Mouse (Mus musculus) ES-E14 (cell line): Measurements from ENCODE around the gene Lifr. TPM values are rescaled to one million over a fixed set of nuclear protein-coding genes. Genes with fewer than 3 reads are reported as not detected.

Experiments
- DNase-seq: peaks from one replicate; pipeline ENCODE4 v3.0.0-alpha.2; 2013; ENCODE audit warnings: low read depth, low spot score
- H3K27ac ChIP-seq: 2 replicates; pipeline ENCODE4 v1.5.1; 2012; ENCODE audit warnings: low read depth, mild to moderate bottlenecking, low read length, moderate library complexity, mixed read lengths; ENCODE audit not compliant: poor library complexity, insufficient read depth, severe bottlenecking
- H3K36me3 ChIP-seq: 2 replicates; pipeline ENCODE4 v1.6.1; 2012; ENCODE audit warnings: mild to moderate bottlenecking, low read length, moderate library complexity, mixed read lengths; ENCODE audit not compliant: control insufficient read depth, poor library complexity, insufficient read depth, severe bottlenecking
- H3K4me1 ChIP-seq, 2 experiments: fragments of 150-350 bp in 1 of 2; sonication (generic) in 1 of 2; 2 replicates each; pipeline ENCODE4 v1.6.1; 2012; ENCODE audit warnings: low read length in 2 of 2, mild to moderate bottlenecking in 1 of 2, mixed read lengths in 1 of 2; ENCODE audit not compliant: control insufficient read depth in 2 of 2, insufficient read depth in 2 of 2, poor library complexity in 1 of 2
- H3K4me3 ChIP-seq, 2 experiments: fragments of 150-350 bp in 1 of 2; sonication (generic) in 1 of 2; 2 replicates each; pipeline ENCODE4 v1.5.1; 2012; ENCODE audit warnings: low read length in 2 of 2, low read depth in 1 of 2, mild to moderate bottlenecking in 1 of 2, mixed read lengths in 1 of 2; ENCODE audit not compliant: insufficient read depth in 1 of 2, poor library complexity in 1 of 2, severe bottlenecking in 1 of 2
- H3K9ac ChIP-seq: 2 replicates; pipeline ENCODE4 v1.6.1; 2012; ENCODE audit warnings: low read depth, mild to moderate bottlenecking, low read length, mixed read lengths; ENCODE audit not compliant: poor library complexity, insufficient read depth, severe bottlenecking
- H3K9me3 ChIP-seq: fragments of 150-350 bp; sonication (generic); 2 replicates; pipeline ENCODE4 v1.6.1; 2012; ENCODE audit warnings: low read depth, mild to moderate bottlenecking, low read length; ENCODE audit not compliant: control insufficient read depth, insufficient read depth
- CHD2 ChIP-seq: IDR thresholded peaks from 2 replicates; pipeline ENCODE4 v1.6.1; 2014; ENCODE audit warnings: mild to moderate bottlenecking, low read depth, low read length, inconsistent platforms
- HCFC1 ChIP-seq: IDR thresholded peaks from 2 replicates; pipeline ENCODE4 v1.6.1; 2012; ENCODE audit warnings: low read length, inconsistent platforms, borderline replicate concordance; ENCODE audit not compliant: insufficient read depth
- MAFK ChIP-seq: IDR thresholded peaks from 2 replicates; pipeline ENCODE4 v1.6.1; 2014; ENCODE audit warnings: mild to moderate bottlenecking, low read depth, low read length, inconsistent platforms; ENCODE audit not compliant: insufficient read depth
- ZC3H11A ChIP-seq: IDR thresholded peaks from 2 replicates; pipeline ENCODE4 v1.6.1; 2012; ENCODE audit warnings: low read depth, mild to moderate bottlenecking, inconsistent platforms, low read length, borderline replicate concordance
- ZNF384 ChIP-seq: IDR thresholded peaks from 2 replicates; pipeline ENCODE4 v1.6.1; 2012; ENCODE audit warnings: low read depth, low read length, inconsistent platforms
- in situ Hi-C, 2 experiments: fragments of 600-800 bp; cut with MboI; formaldehyde crosslinking; loops; one replicate each; pipeline ENCODE4 v1.15.1; 2025; ENCODE audit warnings: low sequenced_read_pairs in 2 of 2, inconsistent platforms in 1 of 2; ENCODE audit not compliant: unreplicated experiment in 2 of 2
- total RNA-seq: library from RNA; depleted of rRNA; stranded (reverse); fragments of 300-350 nt; gene quantifications from 2 replicates; pipeline ENCODE4 v1.2.3, GENCODE M21; 2012; rRNA removed

Gene Lifr
- total RNA-seq = 89.3 and 99.9 TPM in 2 replicates

- DNase-seq = no peak
- no peak within 1 kb of the TSS for H3K27ac ChIP-seq
- H3K9ac ChIP-seq = no peak within 1 kb of the TSS
- H3K4me1 ChIP-seq = peaks cover 8 to 11% of the 10 kb centered on the region in 2 experiments; a peak in 3 of 4 replicates
- TF ChIP-seq CHD2 (no peak), HCFC1 (no peak), ZNF384 (no peak), ZC3H11A (no peak), MAFK (no peak)
- H3K9me3 ChIP-seq = no peaks in the 10 kb centered on the region
- H3K36me3 ChIP-seq = no peaks in the 10 kb centered on the region
- no peak within 1 kb of the TSS for H3K4me3 ChIP-seq
- in situ Hi-C loops = no loop called here
Measured at GRCm38 (mm10) chr15:7090211-7090765, at the start of gene Lifr. Gene Lifr, plus strand, starts transcription at chr15:7090614.

GRCm38 (mm10) chr15:7044081-7044749, 46.2 kb upstream of the Lifr start:
- DNase-seq = no peak
- H3K9ac ChIP-seq = no peak overlapping the region
- TF ChIP-seq MAFK = no peak
- no peak for TF ChIP-seq CHD2
- TF ChIP-seq ZNF384 = no peak
- TF ChIP-seq ZC3H11A = no peak
- TF ChIP-seq HCFC1 = no peak
- H3K4me1 ChIP-seq = no peaks in the 10 kb centered on the region
- in situ Hi-C loops = no loop called here
- no peak overlapping the region for H3K27ac ChIP-seq
- H3K36me3 ChIP-seq = no peaks in the 10 kb centered on the region
- H3K4me3 ChIP-seq = no peak overlapping the region
- no peaks in the 10 kb centered on the region for H3K9me3 ChIP-seq

- no peak for DNase-seq
- in situ Hi-C loops = no loop called here
Measured at GRCm38 (mm10) chr15:7045056-7045455, 45.4 kb upstream of the Lifr start.

GRCm38 (mm10) chr15:7047931-7048330, 42.5 kb upstream of the Lifr start:
- Histone ChIP-seq H3K36me3 (no peaks in the 10 kb centered on the region), H3K27ac (no peak overlapping the region), H3K4me3 (no peak overlapping the region), H3K9me3 (no peaks in the 10 kb centered on the region), H3K4me1 (no peaks in the 10 kb centered on the region), H3K9ac (no peak overlapping the region)
- no peak for TF ChIP-seq HCFC1
- no peak for TF ChIP-seq ZNF384
- TF ChIP-seq MAFK = no peak
- in situ Hi-C loops = no loop called here
- no peak for DNase-seq

More at GRCm38 (mm10) chr15:7045056-7045455, 45.4 kb upstream of the Lifr start:
- Histone ChIP-seq H3K36me3 (no peaks in the 10 kb centered on the region), H3K4me1 (no peaks in the 10 kb centered on the region), H3K4me3 (no peak overlapping the region), H3K27ac (no peak overlapping the region), H3K9ac (no peak overlapping the region), H3K9me3 (no peaks in the 10 kb centered on the region)
- no peak for TF ChIP-seq HCFC1

- no peak for TF ChIP-seq HCFC1
- no peak for TF ChIP-seq ZC3H11A
- no peak for TF ChIP-seq CHD2
- no peak for TF ChIP-seq MAFK
- no peak for TF ChIP-seq ZNF384
- Histone ChIP-seq H3K9ac (no peak overlapping the region), H3K9me3 (no peaks in the 10 kb centered on the region), H3K4me3 (no peak overlapping the region), H3K36me3 (no peaks in the 10 kb centered on the region), H3K27ac (no peak overlapping the region), H3K4me1 (no peaks in the 10 kb centered on the region)
- no peak for DNase-seq
- in situ Hi-C loops = no loop called here
Measured at GRCm38 (mm10) chr15:7048916-7049315, 41.5 kb upstream of the Lifr start.
